Mouse (Mus musculus) kidney, adult 2 months (tissue): ENCODE measurements around the gene Ckap2l.

ENCODE experiments used
- CTCF ChIP-seq: fragments of 200-500 bp; conservative IDR thresholded peaks from 2 replicates; pipeline ENCODE4 v1.5.1; 2011; ENCODE audit warnings: low read depth, mild to moderate bottlenecking, control low read depth, low read length, moderate library complexity, mixed read lengths; ENCODE audit not compliant: insufficient read depth, insufficient read length
- POLR2A ChIP-seq: fragments of 200-500 bp; IDR thresholded peaks from one replicate; pipeline ENCODE4 v1.6.1; 2011; ENCODE audit warnings: low read depth, low read length, control low read depth

- TF ChIP-seq CTCF (no peak), POLR2A (no peak)
Observed at GRCm38 (mm10) chr2:129330024-129330423, 33.0 kb upstream of the Ckap2l start.
